Mouse (Mus musculus) cerebellum, adult (tissue): ENCODE data around the gene Hist1h2bg.

Experiments
- ATAC-seq: cut with Nextera tagmentation; 2 replicates; pipeline ENCODE4 v1.9.2; 2017; ENCODE audit warnings: mild to moderate bottlenecking, moderate library complexity, mixed read lengths; ENCODE audit not compliant: insufficient number of reproducible peaks, low FRiP score, low TSS enrichment

Hist1h2bg gene

GRCm38 (mm10) chr13:23609209-23609608 is 38.0 kb downstream of the Hist1h2bg start:
- no peak for ATAC-seq

GRCm38 (mm10) chr13:23609844-23610243 is 38.6 kb downstream of the Hist1h2bg start:
- no peak for ATAC-seq

- ATAC-seq = no peak
These were observed 39.2 kb downstream of the Hist1h2bg start for GRCm38 (mm10) chr13:23610393-23610792.

- no peak for ATAC-seq
These were observed 40.4 kb downstream of the Hist1h2bg start for GRCm38 (mm10) chr13:23611638-23612037.

GRCm38 (mm10) chr13:23620056-23620732 is 49.0 kb downstream of the Hist1h2bg start:
- no peak for ATAC-seq

- peak; percentile 93 for ATAC-seq
These were observed 49.7 kb downstream of the Hist1h2bg start, which contains the start of gene Hist1h2be for GRCm38 (mm10) chr13:23620733-23621531. Hist1h2be (minus strand) TSS chr13:23621124.
